Mouse (Mus musculus) midbrain, embryonic 16.5 days (tissue): ENCODE data around the gene Axl. TPM values are rescaled to one million over a fixed set of nuclear protein-coding genes. Genes with fewer than 3 reads are reported as not detected.

ENCODE experiments used
- ATAC-seq: fragments of 200-750 bp; cut with Nextera tagmentation; 2 replicates; pipeline ENCODE4 v1.8.0; 2017; ENCODE audit warnings: moderate TSS enrichment
- H3K27ac ChIP-seq: fragments of 300-500 bp; sonication (generic); 2 replicates; pipeline ENCODE4 v1.5.1; 2014; ENCODE audit warnings: mild to moderate bottlenecking, low read length, mixed read lengths
- H3K27me3 ChIP-seq: fragments of 300-500 bp; sonication (generic); 2 replicates; pipeline ENCODE4 v1.6.1; 2014; ENCODE audit warnings: low read depth, low read length, mixed read lengths; ENCODE audit not compliant: control insufficient read depth, insufficient read depth
- H3K36me3 ChIP-seq: fragments of 300-500 bp; sonication (generic); 2 replicates; pipeline ENCODE4 v1.6.1; 2014; ENCODE audit warnings: mild to moderate bottlenecking, low read length, moderate library complexity, mixed read lengths; ENCODE audit not compliant: control insufficient read depth, insufficient read depth
- H3K4me1 ChIP-seq: fragments of 300-500 bp; sonication (generic); 2 replicates; pipeline ENCODE4 v1.6.1; 2014; ENCODE audit warnings: mild to moderate bottlenecking, low read length, mixed read lengths; ENCODE audit not compliant: control insufficient read depth, insufficient read depth
- H3K4me2 ChIP-seq: fragments of 300-500 bp; sonication (generic); 2 replicates; pipeline ENCODE4 v1.6.1; 2014; ENCODE audit warnings: mild to moderate bottlenecking, low read length, mixed read lengths
- H3K4me3 ChIP-seq: fragments of 300-500 bp; sonication (generic); 2 replicates; pipeline ENCODE4 v1.5.1; 2014; ENCODE audit warnings: low read depth, mild to moderate bottlenecking, low read length, moderate library complexity, mixed read lengths
- H3K9ac ChIP-seq: fragments of 300-500 bp; sonication (generic); 2 replicates; pipeline ENCODE4 v1.6.1; 2014; ENCODE audit warnings: low read depth, low read length, mixed read lengths
- H3K9me3 ChIP-seq: fragments of 300-500 bp; sonication (generic); replicated peaks from 2 replicates; pipeline ENCODE4 v1.6.1; 2014; ENCODE audit warnings: mild to moderate bottlenecking, low read length, mixed read lengths; ENCODE audit not compliant: control insufficient read depth, poor library complexity, severe bottlenecking
- WGBS: fragments of 180-500 bp; shearing (Covaris S2); extraction: QIAGEN DNeasy Blood & Tissue Kit; methylation state at CpG from one replicate; pipeline ENCODE4 v1.1.7; 2014; 5-methylcytosine and 5-hydroxymethylcytosine counted together
- polyA plus RNA-seq: library from polyadenylated mRNA; unstranded; fragments of >200 nt; fragmentation: Nextera tagmentation; extraction: Ambion mirVana; gene quantifications from 2 replicates; pipeline ENCODE4 v1.2.1, GENCODE M21; 2015

Axl gene
- polyA plus RNA-seq, 1 experiment from 2014 or later: 14.9 TPM

DNA sequence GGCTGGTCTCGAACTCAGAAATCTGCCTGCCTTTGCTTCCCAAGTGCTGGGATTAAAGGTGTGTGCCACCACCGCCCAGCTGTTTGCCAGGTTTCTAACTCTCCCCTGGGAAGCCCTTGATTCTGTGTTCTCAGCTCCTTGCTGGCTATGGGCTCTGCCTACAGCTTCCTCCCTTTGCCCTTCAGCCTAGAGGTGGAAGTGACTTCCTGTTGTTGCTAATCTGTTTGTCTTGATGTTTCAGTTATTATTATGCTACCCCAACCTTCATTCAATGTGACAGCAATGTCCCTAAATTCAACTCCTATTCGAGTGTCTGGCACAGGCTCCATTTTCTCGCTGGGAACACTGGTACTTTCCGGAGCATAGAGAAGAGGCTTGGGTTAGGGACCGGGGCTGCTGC is 22.4 kb downstream of the Axl start:
- Histone ChIP-seq H3K27me3 (no peaks in the 10 kb centered on the region), H3K9ac (no peak overlapping the region), H3K4me2 (no peak overlapping the region), H3K4me1 (no peaks in the 10 kb centered on the region), H3K36me3 (no peaks in the 10 kb centered on the region), H3K4me3 (no peak overlapping the region), H3K9me3 (no peaks in the 10 kb centered on the region), H3K27ac (no peak overlapping the region)
- no peak for ATAC-seq
- 89% methylated on average over 6 of the region's 6 CpGs for WGBS

GRCm38 (mm10) chr7:25764221-25764620 is 24.3 kb downstream of the Axl start:
- H3K27me3 ChIP-seq: no peaks in the 10 kb centered on the region
- H3K36me3 ChIP-seq: no peaks in the 10 kb centered on the region
- H3K4me1 ChIP-seq: no peaks in the 10 kb centered on the region
- no peak overlapping the region for H3K27ac ChIP-seq
- no peak overlapping the region for H3K9ac ChIP-seq
- no peak overlapping the region for H3K4me2 ChIP-seq
- no peak overlapping the region for H3K4me3 ChIP-seq
- H3K9me3 ChIP-seq: no peaks in the 10 kb centered on the region
- 75% methylated on average over 5 of the region's 5 CpGs for WGBS
- ATAC-seq: no peak

- H3K4me3 ChIP-seq: no peak overlapping the region
- 78% methylated on average over 11 of the region's 11 CpGs for WGBS
- H3K4me1 ChIP-seq: no peaks in the 10 kb centered on the region
- H3K36me3 ChIP-seq: no peaks in the 10 kb centered on the region
- no peak for ATAC-seq
- no peak overlapping the region for H3K27ac ChIP-seq
- H3K27me3 ChIP-seq: no peaks in the 10 kb centered on the region
- no peaks in the 10 kb centered on the region for H3K9me3 ChIP-seq
- H3K9ac ChIP-seq: no peak overlapping the region
- H3K4me2 ChIP-seq: no peak overlapping the region
These were observed 24.8 kb downstream of the Axl start for GRCm38 (mm10) chr7:25763678-25764077.

DNA sequence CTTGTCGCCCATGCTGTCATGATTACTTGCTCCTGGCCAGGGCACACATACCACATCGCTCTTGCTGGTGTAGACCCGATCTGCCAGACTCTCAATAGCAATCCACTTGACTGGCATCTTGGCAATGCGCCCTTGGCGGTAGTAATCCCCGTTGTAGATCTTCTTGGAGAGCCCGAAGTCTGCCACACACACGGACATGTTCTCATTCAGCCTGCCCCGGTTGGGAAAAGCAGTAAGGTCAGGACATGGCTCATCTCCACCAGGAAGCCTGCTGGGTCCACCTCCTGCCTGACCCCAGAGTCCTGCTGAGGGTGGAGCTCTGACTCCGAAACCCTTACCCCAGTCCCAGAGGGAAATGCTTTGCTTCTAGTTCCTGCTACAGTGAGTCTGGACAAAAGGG is 27.2 kb downstream of the Axl start:
- Histone ChIP-seq H3K9me3 (no peaks in the 10 kb centered on the region), H3K27ac (no peak overlapping the region), H3K36me3 (no peaks in the 10 kb centered on the region), H3K9ac (no peak overlapping the region), H3K4me3 (no peak overlapping the region), H3K4me2 (no peak overlapping the region), H3K27me3 (no peaks in the 10 kb centered on the region), H3K4me1 (no peaks in the 10 kb centered on the region)
- ATAC-seq: no peak
- 73% methylated on average over 10 of the region's 10 CpGs for WGBS

DNA sequence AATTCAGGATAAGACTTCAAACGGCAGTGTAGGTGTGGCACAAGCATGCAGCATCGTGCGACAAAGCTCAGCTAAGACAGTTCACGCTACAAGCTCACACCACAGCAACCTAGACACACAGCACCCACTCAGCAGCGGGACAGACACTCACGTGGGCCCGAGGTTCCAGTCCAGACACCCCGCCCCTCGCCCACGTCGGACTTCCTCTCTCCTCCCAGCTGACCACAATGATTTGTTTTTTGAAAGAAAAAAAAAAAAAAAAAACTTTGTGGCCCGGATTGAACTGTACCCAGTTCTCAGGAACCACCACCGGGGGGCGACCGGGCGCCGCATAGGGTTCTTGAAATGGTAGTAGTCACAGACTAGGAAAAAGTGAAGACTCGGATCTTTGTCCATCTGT is 32.5 kb downstream of the Axl start:
- H3K9ac ChIP-seq: peak overlapping the region; percentile 66
- H3K27me3 ChIP-seq: no peaks in the 10 kb centered on the region
- H3K27ac ChIP-seq: peak overlapping the region; percentile 97
- ATAC-seq: peak; percentile 38
- peak overlapping the region; percentile 92 for H3K4me2 ChIP-seq
- H3K9me3 ChIP-seq: no peaks in the 10 kb centered on the region
- H3K4me1 ChIP-seq: peaks cover 20% of the 10 kb centered on the region
- WGBS: 0% methylated on average over 18 of the region's 18 CpGs
- H3K4me3 ChIP-seq: peak overlapping the region; percentile 85
- H3K36me3 ChIP-seq: no peaks in the 10 kb centered on the region

DNA sequence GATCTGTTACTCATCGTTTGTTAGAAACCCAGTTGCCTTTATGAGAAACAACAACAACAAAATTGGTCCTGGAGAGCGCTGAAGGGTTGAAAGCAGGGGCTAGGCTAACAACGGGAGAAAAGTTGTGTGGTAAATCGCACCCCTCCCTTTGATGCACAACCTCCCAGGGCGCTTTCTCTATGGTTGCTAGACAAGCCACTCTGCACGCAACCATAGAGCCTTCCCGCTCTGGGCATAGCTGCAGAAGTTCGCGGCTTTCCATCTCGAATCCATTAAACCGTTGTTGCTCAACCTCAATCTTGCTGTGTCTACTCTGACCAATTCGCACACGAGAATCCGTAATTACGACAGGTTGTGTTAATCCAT is 33.1 kb downstream of the Axl start:
- peak; percentile 72 for ATAC-seq
- Histone ChIP-seq H3K4me1 (peaks cover 20% of the 10 kb centered on the region), H3K27ac (peak overlapping the region; percentile 97), H3K4me3 (peak overlapping the region; percentile 85), H3K4me2 (peak overlapping the region; percentile 92), H3K9me3 (no peaks in the 10 kb centered on the region), H3K9ac (peak overlapping the region; percentile 66), H3K36me3 (0 out of 2 replicates have a peak, but pooled peaks cover 2% of the 10 kb centered on the region), H3K27me3 (no peaks in the 10 kb centered on the region)
- WGBS: under 1% methylated on average over 15 of the region's 15 CpGs

GRCm38 (mm10) chr7:25754738-25755467 is 33.6 kb downstream of the Axl start, which contains the start of gene Hnrnpul1:
TSS of gene Hnrnpul1 (minus strand) at chr7:25754757.
- peak within 1 kb of the TSS; percentile 92 for H3K4me2 ChIP-seq
- H3K9ac ChIP-seq: peak within 1 kb of the TSS; percentile 90
- under 1% methylated on average over 55 of the region's 55 CpGs for WGBS
- peak within 1 kb of the TSS; percentile 85 for H3K4me3 ChIP-seq
- H3K36me3 ChIP-seq: peaks cover 5% of the 10 kb centered on the region; the same call in 1 of the 2 replicates
- no peaks in the 10 kb centered on the region for H3K27me3 ChIP-seq
- H3K9me3 ChIP-seq: no peaks in the 10 kb centered on the region
- peak; percentile 95 for ATAC-seq
- H3K4me1 ChIP-seq: peaks cover 20% of the 10 kb centered on the region
- peak within 1 kb of the TSS; percentile 97 for H3K27ac ChIP-seq

- peak overlapping the region; percentile 97 for H3K27ac ChIP-seq
- H3K9me3 ChIP-seq: no peaks in the 10 kb centered on the region
- peak overlapping the region; percentile 90 for H3K9ac ChIP-seq
- ATAC-seq: no peak; the same call in 1 of the 2 replicates
- no peaks in the 10 kb centered on the region for H3K27me3 ChIP-seq
- peak overlapping the region; percentile 70 for H3K4me2 ChIP-seq
- H3K4me1 ChIP-seq: peaks cover 20% of the 10 kb centered on the region
- H3K4me3 ChIP-seq: peak overlapping the region; percentile 85
- under 1% methylated on average over 29 of the region's 30 CpGs for WGBS
- H3K36me3 ChIP-seq: peaks cover 8% of the 10 kb centered on the region
These were observed 34.1 kb downstream of the Axl start for GRCm38 (mm10) chr7:25754439-25754737.

DNA sequence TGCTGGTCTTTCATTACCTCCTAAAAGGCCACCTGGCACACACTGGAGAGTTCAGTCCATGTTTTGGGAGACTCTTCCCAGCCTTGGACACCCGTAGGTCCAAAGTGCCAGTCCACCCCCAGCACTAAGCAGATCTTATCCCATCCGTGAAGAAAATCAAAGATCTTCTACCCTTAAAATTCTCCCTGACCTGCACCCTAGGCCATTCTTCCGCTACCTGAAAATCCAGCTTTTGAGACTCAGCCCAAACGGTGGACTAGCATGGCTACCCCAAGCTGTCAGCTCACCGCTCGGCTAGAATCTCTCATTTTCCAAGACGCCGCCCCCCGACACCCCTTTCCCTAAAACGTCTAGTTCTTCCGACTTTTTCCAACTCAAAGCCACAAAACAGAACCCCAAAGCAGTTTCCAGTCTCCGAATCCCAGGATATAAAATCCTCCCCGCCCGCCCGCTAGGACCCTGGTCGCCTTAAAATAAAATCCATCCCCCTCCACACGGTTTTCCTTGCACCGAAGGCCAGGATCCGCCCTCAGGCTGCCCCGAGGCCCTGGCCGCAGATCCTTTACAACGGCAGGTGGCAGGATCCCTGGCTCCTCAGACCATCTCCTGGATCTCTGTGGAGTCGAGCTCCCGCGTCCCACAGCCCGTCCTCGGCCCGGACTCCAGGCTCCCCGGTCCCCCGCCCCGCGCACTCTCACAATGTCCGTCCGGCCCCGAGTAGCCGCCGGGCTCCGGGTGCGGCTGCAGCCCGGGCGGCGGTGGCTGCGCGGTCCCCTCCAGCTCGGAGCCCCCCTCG is 34.7 kb downstream of the Axl start:
- peak; percentile 10 for ATAC-seq
- Histone ChIP-seq H3K36me3 (peaks cover 12% of the 10 kb centered on the region), H3K9ac (peak overlapping the region; percentile 90), H3K4me1 (peaks cover 20% of the 10 kb centered on the region), H3K27ac (peak overlapping the region; percentile 97), H3K4me3 (peak overlapping the region; percentile 85), H3K9me3 (no peaks in the 10 kb centered on the region), H3K4me2 (peak overlapping the region; percentile 70), H3K27me3 (no peaks in the 10 kb centered on the region)
- 1% methylated on average over 46 of the region's 46 CpGs for WGBS
